Mouse (Mus musculus): ENCODE data around the gene Sycn.

DNA sequence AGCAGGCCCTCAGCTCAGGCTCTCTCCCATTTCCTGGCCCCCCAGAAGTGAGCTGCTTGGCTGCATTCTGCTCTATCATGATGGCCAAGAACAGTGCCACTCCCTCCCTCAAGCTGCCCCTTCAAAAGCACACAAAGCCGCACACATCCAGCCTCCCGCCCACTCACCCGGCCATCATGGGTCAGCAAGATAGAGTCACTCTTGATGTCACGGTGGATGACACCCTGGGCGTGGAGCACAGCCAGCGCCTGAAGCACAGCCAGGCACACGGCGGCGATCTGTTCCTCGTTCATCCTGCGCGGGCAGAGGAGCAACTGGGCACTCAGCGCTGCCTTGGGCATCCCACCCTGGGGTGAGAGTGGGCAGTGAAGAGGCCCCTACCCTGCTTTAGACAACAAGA is 21.7 kb downstream of the Sycn start:
- TF ChIP-seq POLR2A (IDR thresholded peaks at IDR 0.05; ENCODE audit: control insufficient read depth, low read depth, low read length) (no peak), CTCF (IDR thresholded peaks at IDR 0.05; ENCODE audit: control insufficient read depth, insufficient read depth, insufficient replicate concordance, low read depth, low read length) (no peak)
